Mouse (Mus musculus): ENCODE measurements around the gene Arl6ip5.

GRCm38 (mm10) chr6:97269596-97269995 lies 59.1 kb downstream of the Arl6ip5 start:
- no peak for TF ChIP-seq GATA1 (IDR thresholded peaks at IDR 0.05; ENCODE audit: borderline replicate concordance, low read length)
- TF ChIP-seq FLI1 (IDR thresholded peaks at IDR 0.05; ENCODE audit: low read length) = no peak
